Mouse (Mus musculus) intestine, postnatal 0 days (tissue): ENCODE measurements around the gene Cables2. TPM values are rescaled to one million over a fixed set of nuclear protein-coding genes. Genes with fewer than 3 reads are reported as not detected.

ENCODE experiments used
- ATAC-seq: fragments of 200-750 bp; cut with Nextera tagmentation; 2 replicates; pipeline ENCODE4 v1.8.0; 2017; ENCODE audit warnings: mild to moderate bottlenecking, moderate TSS enrichment, moderate library complexity
- H3K27ac ChIP-seq: fragments of 300-500 bp; sonication (generic); 2 replicates; pipeline ENCODE4 v1.5.1; 2014; ENCODE audit warnings: mild to moderate bottlenecking, low read depth, low read length, moderate library complexity
- H3K27me3 ChIP-seq: fragments of 300-500 bp; sonication (generic); replicated peaks from 2 replicates; pipeline ENCODE4 v1.6.1; 2014; ENCODE audit warnings: low read length, mixed read lengths; ENCODE audit not compliant: control insufficient read depth, insufficient read depth
- H3K36me3 ChIP-seq: fragments of 300-500 bp; sonication (generic); 2 replicates; pipeline ENCODE4 v1.6.1; 2014; ENCODE audit warnings: mild to moderate bottlenecking, moderate library complexity; ENCODE audit not compliant: control insufficient read depth, insufficient read depth
- H3K4me1 ChIP-seq: fragments of 300-500 bp; sonication (generic); replicated peaks from 2 replicates; pipeline ENCODE4 v1.6.1; 2014; ENCODE audit warnings: antibody characterized with exemption, low read length, mixed read lengths; ENCODE audit not compliant: control insufficient read depth, insufficient read depth
- H3K4me2 ChIP-seq: fragments of 300-500 bp; sonication (generic); replicated peaks from 2 replicates; pipeline ENCODE4 v1.6.1; 2014; ENCODE audit warnings: low read depth, mild to moderate bottlenecking, moderate library complexity
- H3K4me3 ChIP-seq: fragments of 300-500 bp; sonication (generic); 2 replicates; pipeline ENCODE4 v1.5.1; 2014; ENCODE audit warnings: low read depth, low read length
- H3K9ac ChIP-seq: fragments of 300-500 bp; sonication (generic); 2 replicates; pipeline ENCODE4 v1.6.1; 2014; ENCODE audit warnings: mild to moderate bottlenecking, low read depth, low read length
- H3K9me3 ChIP-seq: fragments of 300-500 bp; sonication (generic); 2 replicates; pipeline ENCODE4 v1.6.1; 2016; ENCODE audit warnings: mixed run types; ENCODE audit not compliant: control insufficient read depth
- CTCF ChIP-seq: sonication (generic); IDR thresholded peaks from 2 replicates; pipeline ENCODE4 v1.5.1; 2016; ENCODE audit warnings: low read depth, mild to moderate bottlenecking, control low read depth, antibody characterized with exemption, moderate library complexity
- WGBS: fragments of 180-500 bp; shearing (Covaris S2); extraction: QIAGEN DNeasy Blood & Tissue Kit; methylation state at CpG from one replicate; pipeline ENCODE4 v1.1.7; 2014; 5-methylcytosine and 5-hydroxymethylcytosine counted together
- polyA plus RNA-seq: library from polyadenylated mRNA; unstranded; fragments of >200 nt; fragmentation: Nextera tagmentation; extraction: Ambion mirVana; gene quantifications from 2 replicates; pipeline ENCODE4 v1.2.1, GENCODE M21; 2015

The Cables2 gene
- polyA plus RNA-seq, 1 experiment from 2014 or later, result 8.2 TPM

DNA sequence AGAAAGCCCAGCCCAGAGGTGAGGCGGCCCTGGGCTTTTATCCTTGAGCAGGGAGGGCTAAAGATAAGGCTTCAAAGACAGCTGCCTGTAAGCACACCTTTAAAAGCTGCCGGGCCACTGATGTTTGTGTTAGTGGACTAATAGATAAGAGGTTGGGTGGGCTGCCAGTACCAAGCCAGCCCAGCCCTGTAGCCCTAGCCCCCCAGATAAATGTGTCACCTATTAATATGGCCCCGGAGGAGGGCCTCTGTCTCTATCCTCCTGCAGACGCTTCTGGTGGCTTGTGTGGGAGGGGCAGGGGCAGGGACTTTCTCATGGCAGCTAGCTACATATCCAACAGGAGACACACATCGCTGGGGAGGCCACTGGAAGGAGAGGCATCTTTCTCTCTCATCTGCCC, 27.5 kb upstream of the Cables2 start:
- TF ChIP-seq CTCF, result no peak
- no peak overlapping the region; the same call in 1 of the 2 replicates for H3K27ac ChIP-seq

GRCm38 (mm10) chr2:180300252-180300651, 27.0 kb upstream of the Cables2 start:
- no peak overlapping the region for H3K27ac ChIP-seq
- 27% methylated on average over 2 of the region's 2 CpGs for WGBS
- H3K9me3 ChIP-seq, result no peaks in the 10 kb centered on the region
- no peaks in the 10 kb centered on the region for H3K4me1 ChIP-seq
- H3K36me3 ChIP-seq, result no peaks in the 10 kb centered on the region
- no peaks in the 10 kb centered on the region for H3K27me3 ChIP-seq
- no peak; the same call in 1 of the 2 replicates for ATAC-seq
- no peak overlapping the region for H3K4me3 ChIP-seq
- TF ChIP-seq CTCF, result no peak
- no peak overlapping the region for H3K4me2 ChIP-seq
- H3K9ac ChIP-seq, result no peak overlapping the region

More for the DNA sequence above, 27.5 kb upstream of the Cables2 start:
- no peak overlapping the region for H3K9ac ChIP-seq
- H3K4me1 ChIP-seq, result no peaks in the 10 kb centered on the region
- no peak overlapping the region for H3K4me3 ChIP-seq
- 17% methylated on average over 5 of the region's 5 CpGs for WGBS
- no peaks in the 10 kb centered on the region for H3K9me3 ChIP-seq
- H3K36me3 ChIP-seq, result no peaks in the 10 kb centered on the region
- H3K27me3 ChIP-seq, result no peaks in the 10 kb centered on the region
- H3K4me2 ChIP-seq, result no peak overlapping the region
- ATAC-seq, result peak; percentile 25; the same call in 1 of the 2 replicates

GRCm38 (mm10) chr2:180292906-180293305, 19.6 kb upstream of the Cables2 start:
- 72% methylated on average over 8 of the region's 8 CpGs for WGBS
- TF ChIP-seq CTCF, result no peak

DNA sequence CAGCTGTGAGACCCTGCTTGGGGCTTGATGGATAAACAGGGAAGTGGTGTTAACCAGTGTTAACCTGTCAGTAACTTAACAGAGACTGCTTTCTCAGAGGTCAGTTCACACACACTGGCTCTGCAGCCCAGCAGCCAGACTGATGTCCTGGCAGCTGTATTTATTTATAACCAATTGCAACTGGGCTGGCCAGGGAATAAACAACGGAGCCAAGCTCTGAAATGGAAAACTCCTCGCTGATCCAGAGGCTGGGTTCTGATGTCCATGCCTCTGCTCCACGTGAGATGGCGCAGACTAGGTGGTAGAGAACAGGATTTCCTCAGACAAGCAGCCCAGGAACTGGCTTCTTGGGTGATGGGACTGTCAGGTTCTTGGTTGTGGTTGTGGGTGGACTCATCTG, 18.7 kb upstream of the Cables2 start:
- ATAC-seq, result no peak
- H3K27ac ChIP-seq, result no peak overlapping the region
- H3K4me2 ChIP-seq, result 0 out of 2 replicates have a peak overlapping the region, but pooled peaks have one; percentile 17
- 41% methylated on average over 4 of the region's 4 CpGs for WGBS
- H3K4me3 ChIP-seq, result no peak overlapping the region
- H3K9ac ChIP-seq, result no peak overlapping the region
- no peaks in the 10 kb centered on the region for H3K36me3 ChIP-seq
- peaks cover 10% of the 10 kb centered on the region; the same call in 1 of the 2 replicates for H3K4me1 ChIP-seq
- H3K9me3 ChIP-seq, result no peaks in the 10 kb centered on the region
- no peak for TF ChIP-seq CTCF
- H3K27me3 ChIP-seq, result no peaks in the 10 kb centered on the region

More at GRCm38 (mm10) chr2:180292906-180293305, 19.6 kb upstream of the Cables2 start:
- no peaks in the 10 kb centered on the region for H3K9me3 ChIP-seq
- ATAC-seq, result no peak
- H3K4me2 ChIP-seq, result no peak overlapping the region
- H3K4me3 ChIP-seq, result no peak overlapping the region
- no peak overlapping the region for H3K9ac ChIP-seq
- no peaks in the 10 kb centered on the region for H3K27me3 ChIP-seq
- H3K36me3 ChIP-seq, result no peaks in the 10 kb centered on the region
- H3K27ac ChIP-seq, result no peak overlapping the region
- peaks cover 10% of the 10 kb centered on the region; the same call in 1 of the 2 replicates for H3K4me1 ChIP-seq

DNA sequence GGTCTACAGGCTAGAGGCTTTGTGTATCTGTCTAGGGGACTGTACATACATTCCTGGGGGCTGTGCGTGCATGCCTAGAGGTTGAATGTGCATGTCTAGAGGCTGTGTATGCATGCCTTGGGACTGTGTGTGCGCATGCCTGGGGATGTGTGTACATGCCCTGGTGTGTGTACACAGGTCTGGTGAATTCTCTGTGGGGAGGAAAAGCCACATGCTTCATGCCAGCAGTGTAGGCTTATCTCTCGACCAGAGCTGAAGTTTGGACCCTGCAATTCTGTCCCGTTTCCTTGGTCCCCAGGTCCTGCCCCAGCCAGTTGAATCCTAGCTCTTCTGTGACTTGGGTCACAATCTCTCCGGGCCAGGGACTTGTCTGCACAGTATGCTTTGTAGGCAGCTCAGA, 18.3 kb upstream of the Cables2 start:
- Histone ChIP-seq H3K4me1 (peaks cover 10% of the 10 kb centered on the region; the same call in 1 of the 2 replicates), H3K9me3 (no peaks in the 10 kb centered on the region), H3K4me3 (no peak overlapping the region), H3K9ac (no peak overlapping the region), H3K36me3 (no peaks in the 10 kb centered on the region), H3K27me3 (no peaks in the 10 kb centered on the region), H3K27ac (no peak overlapping the region), H3K4me2 (0 out of 2 replicates have a peak overlapping the region, but pooled peaks have one; percentile 17)
- peak; percentile 76 for ATAC-seq
- WGBS, result 32% methylated on average over 5 of the region's 5 CpGs
- no peak for TF ChIP-seq CTCF

GRCm38 (mm10) chr2:180290503-180290902, 17.2 kb upstream of the Cables2 start:
- Histone ChIP-seq H3K9ac (no peak overlapping the region), H3K36me3 (no peaks in the 10 kb centered on the region), H3K4me2 (no peak overlapping the region), H3K4me3 (no peak overlapping the region), H3K27ac (no peak overlapping the region), H3K9me3 (no peaks in the 10 kb centered on the region), H3K4me1 (peaks cover 10% of the 10 kb centered on the region; the same call in 1 of the 2 replicates), H3K27me3 (no peaks in the 10 kb centered on the region)
- 40% methylated on average over 6 of the region's 6 CpGs for WGBS
- TF ChIP-seq CTCF, result no peak
- ATAC-seq, result no peak
